Mouse (Mus musculus) layer of hippocampus, postnatal 14 days (tissue): ENCODE results near the gene Mbnl2. TPM values are rescaled to one million over a fixed set of nuclear protein-coding genes. Genes with fewer than 3 reads are reported as not detected.
A peak's percentile ranks its signal among the peaks of the same experiment; 100 is the strongest.

Experiments used
- DNase-seq, 2 experiments: peaks; one replicate each; pipeline ENCODE4 v3.0.0; 2021 to 2022; ENCODE audit warnings: low spot score in 2 of 2, mixed read lengths in 1 of 2
- total RNA-seq, 2 experiments: library from RNA; stranded (reverse); gene quantifications; 2 replicates each; pipeline ENCODE4 v1.2.3; 2021

Gene Mbnl2
- total RNA-seq, 2 experiments from 2014 or later = 201 to 204 TPM

- DNase-seq = no peak
Measured at GRCm38 (mm10) chr14:120404811-120405582, 129.5 kb downstream of the Mbnl2 start.

GRCm38 (mm10) chr14:120405597-120405996 lies 130.1 kb downstream of the Mbnl2 start:
- DNase-seq = no peak

GRCm38 (mm10) chr14:120406271-120406670 lies 130.8 kb downstream of the Mbnl2 start:
- no peak for DNase-seq

- DNase-seq = no peak
Measured at GRCm38 (mm10) chr14:120406820-120407219, 131.4 kb downstream of the Mbnl2 start.

- DNase-seq = no peak
Measured at GRCm38 (mm10) chr14:120409854-120410253, 134.4 kb downstream of the Mbnl2 start.

- DNase-seq = peak in 1 of 2 experiments; percentile 15
Measured at GRCm38 (mm10) chr14:120416886-120417285, 141.4 kb downstream of the Mbnl2 start.

GRCm38 (mm10) chr14:120418964-120419363 lies 143.5 kb downstream of the Mbnl2 start:
- no peak for DNase-seq

GRCm38 (mm10) chr14:120428497-120428896 lies 153.0 kb downstream of the Mbnl2 start:
- no peak for DNase-seq

GRCm38 (mm10) chr14:120432773-120433172 lies 157.3 kb downstream of the Mbnl2 start:
- DNase-seq = no peak

GRCm38 (mm10) chr14:120433931-120434398 lies 158.5 kb downstream of the Mbnl2 start:
- DNase-seq = peak in 1 of 2 experiments; percentile 17

GRCm38 (mm10) chr14:120434831-120435230 lies 159.4 kb downstream of the Mbnl2 start:
- DNase-seq = no peak

- DNase-seq = no peak
Measured at GRCm38 (mm10) chr14:120440716-120441115, 165.2 kb downstream of the Mbnl2 start.

GRCm38 (mm10) chr14:120441256-120441655 lies 165.8 kb downstream of the Mbnl2 start:
- DNase-seq = no peak

- DNase-seq = no peak
Measured at GRCm38 (mm10) chr14:120441836-120442235, 166.4 kb downstream of the Mbnl2 start.

- DNase-seq = no peak
Measured at GRCm38 (mm10) chr14:120454221-120454620, 178.8 kb downstream of the Mbnl2 start.

GRCm38 (mm10) chr14:120463938-120464727 lies 188.7 kb downstream of the Mbnl2 start:
- no peak for DNase-seq

GRCm38 (mm10) chr14:120466816-120467215 lies 191.3 kb downstream of the Mbnl2 start:
- no peak for DNase-seq

GRCm38 (mm10) chr14:120469126-120469790 lies 193.8 kb downstream of the Mbnl2 start:
- DNase-seq = no peak

- DNase-seq = no peak
Measured at GRCm38 (mm10) chr14:120476186-120476697, 200.8 kb downstream of the Mbnl2 start.

- peak; percentile 92 to 99 for DNase-seq
Measured at GRCm38 (mm10) chr14:120477288-120477981, 202.0 kb downstream of the Mbnl2 start.
